Mouse (Mus musculus) erythroblast, embryonic 14.5 days (primary cell): ENCODE data around the gene Fbrs.

Experiments used
- GATA1 ChIP-seq: IDR thresholded peaks from 2 replicates; pipeline ENCODE4 v1.6.1; 2012; ENCODE audit warnings: low read length, inconsistent platforms, mixed read lengths
- TAL1 ChIP-seq: IDR thresholded peaks from 3 replicates; pipeline ENCODE4 v1.6.1; 2012; ENCODE audit warnings: low read length, inconsistent platforms, mixed read lengths

GRCm38 (mm10) chr7:127479318-127480225 lies 573 bp downstream of the Fbrs start:
- TF ChIP-seq GATA1 (no peak), TAL1 (no peak)
